ENCODE assay signal across 20 mouse cellular contexts in the genomic region with DNA sequence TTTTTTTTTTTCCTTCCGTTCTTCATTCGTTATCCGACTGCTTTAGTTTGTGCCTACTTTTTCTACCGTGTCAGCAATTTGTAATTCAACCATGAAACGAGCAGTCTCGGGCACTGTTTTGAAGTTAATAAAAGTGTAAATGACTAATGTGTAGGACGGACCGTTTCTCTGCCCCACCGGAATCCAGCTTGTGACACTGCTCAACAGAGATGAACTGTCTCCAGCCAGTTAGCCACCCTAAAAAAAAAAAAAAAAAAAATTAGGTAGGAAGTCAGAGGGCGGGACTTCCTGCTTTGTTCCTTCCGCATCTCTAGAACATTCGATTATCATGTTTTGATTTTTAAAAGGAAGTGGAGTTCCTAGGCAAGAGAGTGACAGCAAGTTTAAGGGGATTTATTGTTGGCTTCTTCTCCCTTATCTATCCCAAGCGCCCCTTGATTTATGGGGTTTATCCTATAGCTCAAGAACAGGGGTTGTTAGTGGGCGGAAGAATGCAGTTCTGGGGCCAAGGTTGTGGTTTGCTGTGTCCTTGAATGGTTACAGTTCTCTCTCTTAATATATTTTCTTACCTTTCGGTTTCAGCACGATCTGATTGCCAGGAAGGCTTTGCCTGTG.
DNase-seq lines count a peak whose midpoint lies in the region; ATAC-seq and TF ChIP-seq lines count a peak whose summit lies in the region.
"Had no signal": no experiment of that assay in that cellular context is flagged by ENCODE, and none has a peak within 500 bp of the region (broad histone marks: within the 10 kb centered on the region; RNA-seq: fewer than 3 reads in every experiment).

No protein-coding gene starts in this region.

- no peak for ATAC-seq in forebrain, embryonic 14.5 days
- no peak for ATAC-seq in kidney, embryonic 16.5 days (ENCODE audit: low FRiP score, low TSS enrichment)
- no peak for ATAC-seq in limb, embryonic 15.5 days (ENCODE audit: insufficient number of reproducible peaks, low FRiP score, low TSS enrichment, low read depth)
- ATAC-seq: forebrain, postnatal 0 days had no signal

- no peak overlapping the region for H3K9ac ChIP-seq in forebrain, embryonic 14.5 days (ENCODE audit: low read length)
- no peak overlapping the region for H3K9ac ChIP-seq in kidney, embryonic 16.5 days (replicated peaks; ENCODE audit: low read length)
- H3K9ac ChIP-seq in limb, embryonic 15.5 days: no peak overlapping the region
- H3K9ac ChIP-seq: forebrain, postnatal 0 days; hindbrain, embryonic 13.5 days; liver, embryonic 15.5 days had no signal

- TF ChIP-seq POLR2A in testis, adult 2 months (IDR thresholded peaks at IDR 0.05; ENCODE audit: control insufficient read depth, low read depth, low read length): no peak

- H3K27me3 ChIP-seq in forebrain, embryonic 10.5 days (ENCODE audit: poor library complexity, severe bottlenecking): no peaks in the 10 kb centered on the region
- no peaks in the 10 kb centered on the region for H3K27me3 ChIP-seq in forebrain, embryonic 14.5 days (replicated peaks; ENCODE audit: control insufficient read depth, insufficient read depth, low read length)
- no peaks in the 10 kb centered on the region for H3K27me3 ChIP-seq in kidney, embryonic 16.5 days (ENCODE audit: insufficient read depth, low read length)
- no peaks in the 10 kb centered on the region for H3K27me3 ChIP-seq in testis, adult 2 months (ENCODE audit: control insufficient read depth, insufficient read depth, low read length)
- no peaks in the 10 kb centered on the region for H3K27me3 ChIP-seq in limb, embryonic 15.5 days
- H3K27me3 ChIP-seq: CH12.LX; hindbrain, embryonic 13.5 days; liver, embryonic 15.5 days had no signal

- H3K9me3 ChIP-seq in forebrain, embryonic 10.5 days: peaks cover 4% of the 10 kb centered on the region; the same call in 1 of the 2 replicates
- H3K9me3 ChIP-seq in forebrain, embryonic 14.5 days (replicated peaks; ENCODE audit: control insufficient read depth, low read length): no peaks in the 10 kb centered on the region
- peaks cover 5% of the 10 kb centered on the region; the same call in 1 of the 2 replicates for H3K9me3 ChIP-seq in kidney, embryonic 16.5 days (ENCODE audit: low read length)
- H3K9me3 ChIP-seq in limb, embryonic 15.5 days: no peaks in the 10 kb centered on the region
- H3K9me3 ChIP-seq: hindbrain, embryonic 13.5 days; liver, embryonic 15.5 days had no signal

- TF ChIP-seq CTCF in testis, adult 2 months (IDR thresholded peaks at IDR 0.05; ENCODE audit: control insufficient read depth, insufficient read depth, insufficient replicate concordance, low read depth, low read length): no peak

- WGBS in forebrain, embryonic 10.5 days: 94% methylated on average over 16 of the region's 16 CpGs
- WGBS in forebrain, embryonic 14.5 days: 77% methylated on average over 16 of the region's 16 CpGs
- 20% methylated on average over 16 of the region's 16 CpGs for WGBS in kidney, embryonic 16.5 days
- 64% methylated on average over 16 of the region's 16 CpGs for WGBS in limb, embryonic 15.5 days

- no peak overlapping the region for H3K4me3 ChIP-seq in forebrain, embryonic 10.5 days
- H3K4me3 ChIP-seq in forebrain, embryonic 14.5 days (ENCODE audit: low read depth, low read length): no peak overlapping the region
- no peak overlapping the region for H3K4me3 ChIP-seq in kidney, embryonic 16.5 days (ENCODE audit: low read length)
- H3K4me3 ChIP-seq in testis, adult 2 months (ENCODE audit: control insufficient read depth, low read depth, low read length): no peak overlapping the region; the same call in 1 of the 2 replicates
- no peak overlapping the region for H3K4me3 ChIP-seq in limb, embryonic 15.5 days
- H3K4me3 ChIP-seq: erythroblast, embryonic 14.5 days; hindbrain, embryonic 13.5 days; liver, embryonic 15.5 days; midbrain, embryonic 10.5 days had no signal

- H3K27ac ChIP-seq in forebrain, embryonic 10.5 days: 0 out of 2 replicates have a peak overlapping the region, but pooled peaks have one; percentile 44
- no peak overlapping the region for H3K27ac ChIP-seq in forebrain, embryonic 14.5 days (ENCODE audit: low read depth, low read length)
- peak overlapping the region; percentile 83 for H3K27ac ChIP-seq in kidney, embryonic 16.5 days (ENCODE audit: low read length)
- peak overlapping the region; percentile 66 for H3K27ac ChIP-seq in testis, adult 2 months (ENCODE audit: control insufficient read depth, insufficient read depth, low read depth, low read length)
- H3K27ac ChIP-seq in limb, embryonic 15.5 days: 0 out of 2 replicates have a peak overlapping the region, but pooled peaks have one; percentile 4
- H3K27ac ChIP-seq: liver, embryonic 15.5 days; midbrain, embryonic 10.5 days had no signal

- DNase-seq in forebrain, embryonic 10.5 days (ENCODE audit: extremely low spot score, low spot score): no peak
- DNase-seq in forebrain, embryonic 14.5 days (ENCODE audit: low spot score): no peak
- DNase-seq in kidney, adult 9 months: no peak
- DNase-seq in testis, postnatal 10 days (ENCODE audit: low spot score): no peak
- DNase-seq in frontal cortex, postnatal 10 days (ENCODE audit: low spot score in 2 of 2): no peak
- DNase-seq: cerebellum, postnatal 10 days; embryo, embryonic 11 days; forebrain, postnatal 0 days; kidney, adult 8-10 months; layer of hippocampus, adult 9-11 months; lung, postnatal 4 days; right cerebral cortex, adult 18-20 months had no signal

- H3K4me1 ChIP-seq in forebrain, embryonic 10.5 days: peaks cover 15% of the 10 kb centered on the region
- no peaks in the 10 kb centered on the region; the same call in 1 of the 2 replicates for H3K4me1 ChIP-seq in forebrain, embryonic 14.5 days (ENCODE audit: control insufficient read depth, insufficient read depth, low read length)
- H3K4me1 ChIP-seq in kidney, embryonic 16.5 days (ENCODE audit: insufficient read depth, low read length): peaks cover 40% of the 10 kb centered on the region
- H3K4me1 ChIP-seq in testis, adult 2 months (ENCODE audit: control insufficient read depth, insufficient read depth, low read length): peaks cover 3% of the 10 kb centered on the region
- H3K4me1 ChIP-seq in limb, embryonic 15.5 days: peaks cover 31% of the 10 kb centered on the region

- H3K4me2 ChIP-seq in forebrain, embryonic 14.5 days (ENCODE audit: low read length): no peak overlapping the region
- H3K4me2 ChIP-seq in kidney, embryonic 16.5 days (replicated peaks; ENCODE audit: low read depth, low read length): peak overlapping the region; percentile 38
- no peak overlapping the region for H3K4me2 ChIP-seq in limb, embryonic 15.5 days
- H3K4me2 ChIP-seq: hindbrain, embryonic 13.5 days; liver, embryonic 15.5 days had no signal

- H3K36me3 ChIP-seq in forebrain, embryonic 10.5 days (replicated peaks): no peaks in the 10 kb centered on the region
- no peaks in the 10 kb centered on the region for H3K36me3 ChIP-seq in forebrain, embryonic 14.5 days (ENCODE audit: control insufficient read depth, insufficient read depth, low read length)
- H3K36me3 ChIP-seq in kidney, embryonic 16.5 days (ENCODE audit: insufficient read depth, low read length): peaks cover 3% of the 10 kb centered on the region; the same call in 1 of the 2 replicates
- no peaks in the 10 kb centered on the region for H3K36me3 ChIP-seq in testis, adult 2 months (ENCODE audit: control insufficient read depth, insufficient read depth, low read length)
- H3K36me3 ChIP-seq in limb, embryonic 15.5 days: no peaks in the 10 kb centered on the region
- H3K36me3 ChIP-seq: hindbrain, embryonic 13.5 days; liver, embryonic 15.5 days; midbrain, embryonic 10.5 days had no signal
